Mouse (Mus musculus) cerebellum, adult 9-11 months (tissue): ENCODE data around the gene Hsd17b11.

ENCODE experiments used
- DNase-seq: peaks from one replicate; pipeline ENCODE4 v3.0.0; 2022

The Hsd17b11 gene

GRCm38 (mm10) chr5:104021597-104022378, at the start of gene Hsd17b11:
TSS of gene Hsd17b11 (minus strand) at chr5:104021919.
- peak; percentile 65 for DNase-seq

GRCm38 (mm10) chr5:104071048-104071447, 49.3 kb upstream of the Hsd17b11 start:
- DNase-seq = no peak

DNA sequence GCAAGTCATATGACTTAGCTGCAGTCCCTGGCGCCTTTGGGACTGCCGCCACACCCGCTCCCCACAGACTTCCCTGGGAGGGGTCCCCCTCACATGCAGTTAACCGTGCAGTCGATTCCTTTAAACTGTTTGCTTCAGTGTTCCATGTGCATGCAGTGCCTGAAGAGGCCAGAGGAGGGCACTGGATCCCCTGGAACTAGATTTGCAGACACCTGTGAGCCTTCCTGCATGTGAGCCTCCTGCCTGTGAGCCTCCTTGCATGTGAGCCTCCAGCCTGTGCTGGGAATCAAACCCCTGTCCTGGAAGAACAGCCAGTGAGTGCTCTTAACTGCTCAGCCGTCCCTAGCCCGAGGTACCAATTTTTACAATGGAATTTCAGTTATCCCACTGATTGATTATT, 47.0 kb upstream of the Hsd17b11 start:
- DNase-seq = no peak

DNA sequence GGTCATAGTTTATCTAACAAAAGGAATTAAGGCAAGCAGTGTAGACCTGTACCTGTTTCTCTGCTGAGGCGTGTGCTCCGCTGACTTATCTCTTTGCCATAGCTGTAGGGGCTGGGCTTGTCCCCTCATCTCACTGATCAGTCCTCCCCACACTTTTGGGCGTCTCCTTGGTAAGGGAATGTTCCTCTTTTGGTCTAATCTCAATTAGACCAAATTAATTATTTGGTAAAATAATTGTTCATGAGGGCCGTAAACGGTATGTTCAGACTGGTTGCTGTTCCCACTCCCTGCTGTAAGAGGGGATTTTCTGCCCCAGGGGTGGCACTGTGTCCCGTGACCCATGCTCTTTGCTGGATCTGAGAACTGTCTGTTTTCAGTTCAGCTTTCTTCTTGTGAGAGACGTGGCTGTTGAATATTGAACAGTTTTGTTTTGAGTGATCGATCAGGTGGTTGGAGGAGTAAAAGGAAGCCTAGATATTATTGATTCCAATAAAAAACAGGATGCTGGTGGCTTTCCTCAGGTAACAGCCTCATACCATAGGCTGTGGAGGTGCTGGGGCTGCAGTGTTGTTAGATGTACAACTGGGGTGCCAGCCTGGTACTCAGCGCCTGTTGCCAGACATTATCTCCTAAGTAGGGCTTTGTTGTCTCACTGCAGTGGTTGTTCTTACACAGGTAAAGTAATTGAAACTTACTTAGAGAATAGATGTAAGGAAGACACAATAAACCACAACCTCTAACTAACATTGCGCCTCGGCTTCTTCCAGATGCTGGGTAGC, 41.2 kb upstream of the Hsd17b11 start:
- no peak for DNase-seq

DNA sequence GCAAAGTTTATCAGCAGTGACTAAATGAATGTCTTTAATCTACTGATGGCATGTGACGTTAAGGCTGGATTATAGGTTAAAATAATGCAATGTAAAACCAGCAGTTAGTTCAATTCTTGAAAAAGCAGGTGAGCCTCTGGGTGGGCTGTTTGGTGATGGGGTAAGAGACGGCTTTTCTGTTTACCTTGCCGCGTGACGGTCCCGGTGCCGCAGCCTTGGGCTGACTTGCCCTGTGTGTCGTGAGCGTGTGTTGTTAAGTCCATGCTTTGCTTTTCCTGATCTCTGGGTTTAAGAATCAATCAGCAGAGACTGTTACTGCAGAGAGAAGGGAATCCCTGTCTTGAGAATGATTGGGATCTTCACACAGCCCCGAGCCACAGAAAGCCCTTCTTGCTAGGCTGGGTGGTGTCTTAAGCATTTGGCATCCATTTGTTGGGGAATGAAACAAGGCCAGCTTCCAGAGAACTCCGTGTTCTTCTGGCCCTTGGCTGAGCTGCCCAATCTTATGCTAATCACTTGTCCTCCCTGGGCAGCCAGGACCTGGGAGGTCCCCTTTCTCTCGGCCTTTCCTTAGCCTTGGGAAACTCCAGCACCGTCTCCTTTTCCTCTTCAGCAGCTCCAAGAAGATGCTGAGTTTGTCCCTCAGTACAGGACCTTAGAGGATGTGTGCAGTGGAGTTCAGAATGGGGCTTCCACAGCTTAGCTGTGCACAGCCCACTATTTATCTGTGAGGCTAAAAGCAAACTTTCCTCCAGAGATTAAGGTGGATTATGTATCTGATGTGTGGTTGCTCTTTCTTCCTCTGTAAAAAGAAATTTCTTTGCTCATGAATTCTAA, 40.4 kb upstream of the Hsd17b11 start:
- DNase-seq = no peak

DNA sequence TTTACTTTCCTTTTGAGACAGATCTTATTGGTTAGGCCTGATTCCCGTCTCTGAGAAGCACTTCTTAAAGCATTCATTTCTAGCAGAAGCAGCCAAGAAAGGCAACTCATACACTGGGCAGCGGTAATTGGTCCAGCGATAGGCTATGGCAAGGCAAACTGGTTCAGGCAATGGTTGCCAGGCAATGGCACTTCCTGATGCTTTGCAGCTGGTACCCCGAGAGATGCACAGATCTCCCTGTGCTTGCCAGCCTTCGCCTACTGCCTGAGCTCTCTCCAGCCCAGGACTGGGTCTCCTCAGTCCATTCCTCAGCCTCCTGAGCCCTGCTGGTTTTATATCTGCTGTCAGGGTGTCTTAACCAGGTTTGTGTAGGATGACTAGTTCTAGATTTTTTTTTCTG, 38.7 kb upstream of the Hsd17b11 start:
- DNase-seq = no peak

DNA sequence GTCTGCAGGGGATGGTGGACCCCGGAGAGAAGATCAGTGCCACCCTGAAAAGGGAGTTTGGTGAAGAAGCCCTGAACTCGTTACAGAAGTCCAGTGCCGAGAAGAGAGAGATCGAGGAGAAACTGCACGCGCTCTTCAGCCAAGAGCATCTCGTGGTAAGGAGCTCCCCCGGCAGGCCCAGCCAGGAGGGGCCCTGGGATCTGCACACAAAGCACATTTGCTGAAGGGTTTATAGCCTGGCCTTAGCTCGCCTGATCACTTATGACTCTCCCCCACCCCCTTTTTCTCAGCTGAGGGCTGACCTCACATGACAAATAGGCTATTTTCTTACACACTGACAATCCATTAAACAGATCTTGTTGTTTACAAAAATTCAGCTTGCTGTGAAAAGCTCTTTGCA, 37.9 kb upstream of the Hsd17b11 start:
- DNase-seq = no peak

DNA sequence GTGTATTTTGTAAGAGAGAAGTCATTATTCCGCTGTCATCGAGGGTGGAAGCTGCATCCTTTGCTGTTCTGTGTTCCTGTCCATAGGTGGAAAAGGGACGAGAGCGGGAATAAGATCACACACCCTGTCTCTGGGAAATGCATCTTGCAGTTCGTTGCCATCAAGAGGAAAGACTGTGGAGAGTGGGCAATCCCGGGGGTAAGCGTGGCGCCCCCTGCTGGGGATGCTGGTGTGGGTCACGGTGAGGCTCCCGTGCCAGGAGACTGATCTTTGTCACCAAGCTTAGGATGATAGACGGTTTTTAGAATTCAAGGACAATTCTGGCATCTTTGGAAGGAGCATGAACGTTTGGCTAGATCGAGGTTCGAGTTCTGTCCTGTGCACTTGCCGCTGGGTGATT, 36.3 kb upstream of the Hsd17b11 start:
- DNase-seq = no peak

DNA sequence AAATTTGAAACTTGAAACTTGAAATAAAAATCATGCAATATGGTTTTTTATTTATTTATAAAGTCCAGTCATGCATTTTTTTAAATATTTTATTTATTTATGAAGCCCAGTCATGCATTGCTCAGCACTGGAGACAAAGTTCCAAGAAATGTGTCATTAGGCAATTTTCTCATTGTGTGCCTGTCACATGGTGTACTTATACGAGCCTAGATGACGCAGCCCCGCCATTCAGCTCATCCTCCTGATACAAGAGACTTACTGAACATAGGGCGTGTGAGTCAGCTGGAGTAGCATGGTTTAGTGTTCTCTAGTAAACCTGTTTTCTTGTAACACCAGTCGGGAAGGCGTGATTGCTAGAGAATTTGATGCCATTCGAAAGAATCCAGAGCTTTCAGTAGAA, 34.6 kb upstream of the Hsd17b11 start:
- no peak for DNase-seq

DNA sequence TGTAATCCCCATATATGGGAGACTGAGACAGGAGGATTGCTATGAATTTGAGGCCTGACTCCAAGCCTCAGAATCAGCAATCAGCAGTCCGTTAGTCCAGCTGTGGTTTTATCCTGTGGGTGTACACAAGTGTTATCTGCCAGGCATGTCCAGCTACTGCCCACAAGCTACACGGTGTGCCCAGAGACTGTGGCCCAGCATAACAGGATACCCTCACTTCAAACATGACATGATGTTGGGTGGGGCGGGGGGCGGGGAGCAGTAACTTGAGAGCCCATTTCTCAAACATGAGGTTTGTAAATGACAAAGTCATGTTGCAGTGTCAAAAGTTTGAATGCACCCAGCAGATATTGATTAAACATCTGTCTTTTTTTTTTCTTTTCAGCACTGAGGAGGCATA, 34.1 kb upstream of the Hsd17b11 start:
- no peak for DNase-seq

GRCm38 (mm10) chr5:104054938-104055337, 33.2 kb upstream of the Hsd17b11 start:
- no peak for DNase-seq

DNA sequence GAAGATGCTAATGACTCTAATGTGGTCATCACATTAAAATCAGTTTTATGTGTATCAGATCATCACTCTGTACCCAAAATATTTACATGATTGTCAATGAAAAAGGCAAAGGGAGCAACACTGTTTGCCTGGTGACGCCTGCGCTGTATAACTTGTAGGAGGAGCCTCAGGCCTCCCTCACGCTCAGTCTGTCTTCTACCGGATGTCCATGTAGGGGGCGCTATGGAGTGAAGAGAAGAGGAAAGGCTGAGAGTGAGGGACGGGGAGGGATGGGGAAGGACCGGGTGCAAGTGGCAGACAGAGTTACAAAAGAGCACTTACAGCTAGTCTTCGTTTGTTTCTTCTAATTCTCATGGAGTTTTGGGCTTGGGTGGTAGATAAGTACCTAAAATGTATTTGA, 31.2 kb upstream of the Hsd17b11 start:
- DNase-seq = no peak

GRCm38 (mm10) chr5:104048139-104048538, 26.4 kb upstream of the Hsd17b11 start:
- peak; percentile 22 for DNase-seq

DNA sequence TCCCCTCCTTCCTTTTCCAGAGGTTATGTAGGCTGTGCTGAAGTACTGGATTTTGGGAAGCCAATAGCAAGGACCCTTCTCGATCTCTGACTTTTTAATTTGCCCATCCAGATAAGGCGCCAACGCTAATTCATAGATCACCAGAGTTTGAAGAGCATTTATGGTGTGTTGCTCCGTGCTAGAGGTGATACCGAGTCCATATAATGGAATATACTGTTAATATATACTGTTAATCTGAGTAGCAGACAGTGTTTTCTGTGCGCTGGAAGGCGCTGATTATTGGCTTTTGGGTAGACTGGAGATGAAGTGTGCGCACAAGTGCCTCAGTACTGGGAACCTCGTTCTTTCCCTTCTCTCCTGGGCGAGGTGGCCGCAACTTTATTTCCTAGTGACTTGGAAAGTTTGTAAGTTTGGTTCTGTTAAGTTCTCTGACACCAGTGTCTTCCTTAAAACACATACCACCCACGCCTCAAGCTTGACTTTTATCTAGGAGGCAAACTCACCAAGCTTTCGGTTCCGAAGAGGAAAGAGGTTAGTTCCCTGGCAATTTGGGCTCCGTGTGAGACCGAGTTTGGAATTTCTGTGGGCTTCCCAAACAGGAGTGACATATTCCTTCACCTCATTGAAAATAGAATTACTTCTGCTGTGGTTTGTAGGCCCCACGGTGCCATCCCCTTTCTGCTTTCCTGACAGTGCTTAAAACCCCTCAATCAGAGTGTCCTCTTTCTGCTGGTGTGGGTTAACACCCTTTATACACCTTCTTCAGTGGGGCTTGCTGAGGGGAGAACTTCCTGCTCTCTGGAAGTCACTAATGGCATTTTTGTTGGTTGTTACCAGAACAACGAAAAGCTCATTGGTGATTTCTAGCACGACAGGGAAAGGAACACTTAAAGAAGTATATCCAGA, 25.7 kb upstream of the Hsd17b11 start:
- DNase-seq = peak; percentile 30

- DNase-seq = peak; percentile 98
Observed at GRCm38 (mm10) chr5:104046256-104047199, 24.8 kb upstream of the Hsd17b11 start, which contains the start of gene Nudt9. TSS of gene Nudt9 (plus strand) at chr5:104046306.

GRCm38 (mm10) chr5:104043704-104044103, 22.0 kb upstream of the Hsd17b11 start:
- no peak for DNase-seq

DNA sequence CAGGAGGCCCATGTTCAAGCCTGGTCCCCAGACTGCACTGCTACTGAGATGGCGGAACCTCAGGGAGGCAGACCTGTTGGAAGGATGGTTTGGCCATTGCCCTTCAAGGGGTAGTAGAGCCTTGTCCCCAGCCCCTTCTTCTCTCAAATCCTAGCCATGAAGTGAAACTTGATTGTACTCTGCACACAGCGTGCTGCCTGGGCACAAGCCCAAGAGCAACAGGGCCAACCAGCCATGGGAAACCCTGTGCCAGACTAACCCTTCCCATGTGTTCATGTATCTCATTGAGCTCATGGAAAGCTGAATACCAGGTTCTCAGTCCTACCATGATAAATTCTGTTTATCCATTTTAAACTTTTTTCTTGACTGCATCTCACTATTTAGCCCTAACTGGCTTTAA, 21.2 kb upstream of the Hsd17b11 start:
- no peak for DNase-seq

DNA sequence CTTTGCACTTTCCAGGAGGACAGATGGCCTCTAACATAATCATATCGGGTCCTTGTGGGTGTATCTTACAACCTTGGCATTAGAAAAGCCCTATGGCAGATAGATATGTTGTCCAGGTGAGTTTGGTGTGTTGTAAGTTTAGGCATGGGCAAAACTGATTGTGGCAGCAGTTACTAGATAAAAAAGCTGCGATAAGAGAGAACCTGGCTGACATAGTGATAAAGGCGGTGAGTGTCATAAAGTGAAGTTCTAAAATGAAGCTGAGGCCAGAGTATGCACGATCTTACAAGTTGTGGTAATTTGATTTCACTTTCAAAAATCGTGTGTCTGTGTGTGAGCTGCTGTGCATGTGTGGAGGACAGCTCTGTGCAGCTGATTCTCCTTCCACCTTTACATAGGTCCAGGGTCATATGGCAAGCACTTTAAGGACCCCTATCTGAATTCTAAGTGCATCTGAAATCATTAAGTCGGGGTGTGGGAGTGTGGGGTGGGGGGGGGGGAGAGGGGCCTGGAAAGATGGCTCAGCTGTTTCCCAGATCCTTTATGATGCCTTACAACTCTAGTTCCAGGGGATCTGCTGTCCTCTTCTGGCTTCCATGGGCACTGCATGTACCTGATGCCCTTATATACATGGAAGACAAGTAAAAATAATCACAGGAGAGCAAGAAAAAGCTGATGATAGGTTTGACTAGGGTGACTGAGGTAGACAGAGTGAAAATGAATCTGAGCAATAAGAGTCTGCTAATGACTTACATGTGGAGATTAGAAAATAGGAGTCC, 17.6 kb upstream of the Hsd17b11 start:
- no peak for DNase-seq

DNA sequence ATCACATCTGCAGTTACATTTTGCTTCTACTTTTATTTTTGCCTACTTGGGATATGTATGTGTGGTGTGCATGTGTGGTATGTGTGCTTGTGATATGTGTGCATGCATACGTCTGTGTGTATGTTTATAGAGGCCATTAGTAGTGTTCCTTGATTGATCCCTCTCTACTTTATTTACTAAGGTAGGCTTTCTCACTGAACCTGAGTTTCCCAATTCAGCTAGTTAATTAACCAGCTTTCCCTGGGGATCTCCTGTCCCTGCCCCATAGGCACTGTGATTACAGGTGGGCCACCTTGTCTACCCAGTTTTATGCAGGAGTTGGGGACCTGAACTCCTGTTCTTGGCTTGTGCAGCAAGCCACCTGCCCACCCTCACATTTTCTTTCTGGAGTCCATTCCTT, 15.0 kb upstream of the Hsd17b11 start:
- no peak for DNase-seq

GRCm38 (mm10) chr5:104035824-104036223, 14.1 kb upstream of the Hsd17b11 start:
- no peak for DNase-seq
